Mouse (Mus musculus): ENCODE measurements around the gene Ephb1. TPM values are rescaled to one million over a fixed set of nuclear protein-coding genes. Genes with fewer than 3 reads are reported as not detected.

The Ephb1 gene
- polyA plus RNA-seq, 1 experiment from 2014 or later = 5.1 TPM

- Histone ChIP-seq H3K4me3 (ENCODE audit: low read length) (no peak overlapping the region), H3K27ac (ENCODE audit: low read length) (no peak overlapping the region), H3K4me2 (ENCODE audit: low read depth, low read length) (no peak overlapping the region), H3K36me3 (ENCODE audit: control insufficient read depth, insufficient read depth, low read length) (no peaks in the 10 kb centered on the region), H3K27me3 (replicated peaks; ENCODE audit: control insufficient read depth, insufficient read depth, low read length) (no peaks in the 10 kb centered on the region; the same call in 1 of the 2 replicates), H3K4me1 (ENCODE audit: control insufficient read depth, insufficient read depth, low read length) (peaks cover 4% of the 10 kb centered on the region; the same call in 1 of the 2 replicates), H3K9ac (ENCODE audit: low read depth, low read length) (no peak overlapping the region), H3K9me3 (ENCODE audit: control insufficient read depth, low read length) (no peaks in the 10 kb centered on the region)
- 76% methylated on average over 5 of the region's 5 CpGs for WGBS
- no peak for ATAC-seq
Observed at GRCm38 (mm10) chr9:102270496-102270895, 84.0 kb downstream of the Ephb1 start.

- peaks cover 4% of the 10 kb centered on the region; the same call in 1 of the 2 replicates for H3K4me1 ChIP-seq (ENCODE audit: control insufficient read depth, insufficient read depth, low read length)
- peak overlapping the region; percentile 47 for H3K4me2 ChIP-seq (ENCODE audit: low read depth, low read length)
- H3K4me3 ChIP-seq (ENCODE audit: low read length) = peak overlapping the region; percentile 31
- no peak overlapping the region for H3K27ac ChIP-seq (ENCODE audit: low read length)
- no peaks in the 10 kb centered on the region for H3K9me3 ChIP-seq (ENCODE audit: control insufficient read depth, low read length)
- H3K9ac ChIP-seq (ENCODE audit: low read depth, low read length) = 0 out of 2 replicates have a peak overlapping the region, but pooled peaks have one; percentile 1
- WGBS = 2% methylated on average over 18 of the region's 18 CpGs
- no peaks in the 10 kb centered on the region for H3K36me3 ChIP-seq (ENCODE audit: control insufficient read depth, insufficient read depth, low read length)
- H3K27me3 ChIP-seq (replicated peaks; ENCODE audit: control insufficient read depth, insufficient read depth, low read length) = no peaks in the 10 kb centered on the region; the same call in 1 of the 2 replicates
- 0 out of 2 replicates have a peak, but pooled peaks have one; percentile 52 for ATAC-seq
Observed at GRCm38 (mm10) chr9:102267311-102268027, 87.0 kb downstream of the Ephb1 start.

GRCm38 (mm10) chr9:102263760-102264159 lies 90.7 kb downstream of the Ephb1 start:
- Histone ChIP-seq H3K4me1 (ENCODE audit: control insufficient read depth, insufficient read depth, low read length) (peaks cover 4% of the 10 kb centered on the region; the same call in 1 of the 2 replicates), H3K27me3 (replicated peaks; ENCODE audit: control insufficient read depth, insufficient read depth, low read length) (no peaks in the 10 kb centered on the region), H3K9me3 (ENCODE audit: control insufficient read depth, low read length) (no peaks in the 10 kb centered on the region), H3K4me2 (ENCODE audit: low read depth, low read length) (no peak overlapping the region), H3K36me3 (ENCODE audit: control insufficient read depth, insufficient read depth, low read length) (no peaks in the 10 kb centered on the region), H3K9ac (ENCODE audit: low read depth, low read length) (no peak overlapping the region), H3K27ac (ENCODE audit: low read length) (no peak overlapping the region), H3K4me3 (ENCODE audit: low read length) (no peak overlapping the region)
- ATAC-seq = no peak
- 56% methylated on average over 7 of the region's 7 CpGs for whole genome bisulfite sequencing

- H3K9me3 ChIP-seq (ENCODE audit: control insufficient read depth, low read length) = no peaks in the 10 kb centered on the region
- 19% methylated on average over 4 of the region's 4 CpGs for WGBS
- no peak overlapping the region for H3K4me3 ChIP-seq (ENCODE audit: low read length)
Observed at GRCm38 (mm10) chr9:102262100-102262501, 92.4 kb downstream of the Ephb1 start.

GRCm38 (mm10) chr9:102261511-102261910 lies 93.0 kb downstream of the Ephb1 start:
- Histone ChIP-seq H3K27ac (ENCODE audit: low read length) (no peak overlapping the region), H3K9ac (ENCODE audit: low read depth, low read length) (no peak overlapping the region), H3K9me3 (ENCODE audit: control insufficient read depth, low read length) (no peaks in the 10 kb centered on the region), H3K4me3 (ENCODE audit: low read length) (no peak overlapping the region), H3K27me3 (replicated peaks; ENCODE audit: control insufficient read depth, insufficient read depth, low read length) (no peaks in the 10 kb centered on the region), H3K4me1 (ENCODE audit: control insufficient read depth, insufficient read depth, low read length) (no peaks in the 10 kb centered on the region), H3K36me3 (ENCODE audit: control insufficient read depth, insufficient read depth, low read length) (no peaks in the 10 kb centered on the region), H3K4me2 (ENCODE audit: low read depth, low read length) (no peak overlapping the region)
- no peak for ATAC-seq
- WGBS = 12% methylated on average over 9 of the region's 9 CpGs

More at GRCm38 (mm10) chr9:102262100-102262501, 92.4 kb downstream of the Ephb1 start:
- H3K27ac ChIP-seq (ENCODE audit: low read length) = no peak overlapping the region
- no peak overlapping the region for H3K4me2 ChIP-seq (ENCODE audit: low read depth, low read length)
- no peaks in the 10 kb centered on the region for H3K36me3 ChIP-seq (ENCODE audit: control insufficient read depth, insufficient read depth, low read length)
- no peaks in the 10 kb centered on the region for H3K27me3 ChIP-seq (replicated peaks; ENCODE audit: control insufficient read depth, insufficient read depth, low read length)
- H3K9ac ChIP-seq (ENCODE audit: low read depth, low read length) = no peak overlapping the region
- H3K4me1 ChIP-seq (ENCODE audit: control insufficient read depth, insufficient read depth, low read length) = no peaks in the 10 kb centered on the region
- ATAC-seq = no peak

GRCm38 (mm10) chr9:102256407-102256806 lies 98.1 kb downstream of the Ephb1 start:
- WGBS = 90% methylated on average over 5 of the region's 5 CpGs
- ATAC-seq = no peak
- no peaks in the 10 kb centered on the region for H3K4me1 ChIP-seq (ENCODE audit: control insufficient read depth, insufficient read depth, low read length)

GRCm38 (mm10) chr9:102255803-102256202 lies 98.7 kb downstream of the Ephb1 start:
- no peak overlapping the region for H3K27ac ChIP-seq (ENCODE audit: low read length)
- WGBS = 82% methylated on average over 6 of the region's 6 CpGs
- H3K4me2 ChIP-seq (ENCODE audit: low read depth, low read length) = no peak overlapping the region
- no peak overlapping the region for H3K9ac ChIP-seq (ENCODE audit: low read depth, low read length)
- no peaks in the 10 kb centered on the region for H3K9me3 ChIP-seq (ENCODE audit: control insufficient read depth, low read length)
- H3K4me1 ChIP-seq (ENCODE audit: control insufficient read depth, insufficient read depth, low read length) = no peaks in the 10 kb centered on the region
- no peak overlapping the region for H3K4me3 ChIP-seq (ENCODE audit: low read length)
- H3K27me3 ChIP-seq (replicated peaks; ENCODE audit: control insufficient read depth, insufficient read depth, low read length) = no peaks in the 10 kb centered on the region
- H3K36me3 ChIP-seq (ENCODE audit: control insufficient read depth, insufficient read depth, low read length) = no peaks in the 10 kb centered on the region
- no peak for ATAC-seq

More at GRCm38 (mm10) chr9:102256407-102256806, 98.1 kb downstream of the Ephb1 start:
- Histone ChIP-seq H3K9ac (ENCODE audit: low read depth, low read length) (no peak overlapping the region), H3K4me3 (ENCODE audit: low read length) (no peak overlapping the region), H3K27ac (ENCODE audit: low read length) (no peak overlapping the region), H3K27me3 (replicated peaks; ENCODE audit: control insufficient read depth, insufficient read depth, low read length) (no peaks in the 10 kb centered on the region), H3K9me3 (ENCODE audit: control insufficient read depth, low read length) (no peaks in the 10 kb centered on the region), H3K4me2 (ENCODE audit: low read depth, low read length) (no peak overlapping the region), H3K36me3 (ENCODE audit: control insufficient read depth, insufficient read depth, low read length) (no peaks in the 10 kb centered on the region)

- no peaks in the 10 kb centered on the region for H3K9me3 ChIP-seq (ENCODE audit: control insufficient read depth, low read length)
- no peaks in the 10 kb centered on the region for H3K4me1 ChIP-seq (ENCODE audit: control insufficient read depth, insufficient read depth, low read length)
- no peaks in the 10 kb centered on the region for H3K27me3 ChIP-seq (replicated peaks; ENCODE audit: control insufficient read depth, insufficient read depth, low read length)
- no peak for ATAC-seq
- WGBS = 29% methylated on average over 9 of the region's 9 CpGs
- H3K9ac ChIP-seq (ENCODE audit: low read depth, low read length) = no peak overlapping the region
- no peak overlapping the region for H3K4me2 ChIP-seq (ENCODE audit: low read depth, low read length)
- no peaks in the 10 kb centered on the region for H3K36me3 ChIP-seq (ENCODE audit: control insufficient read depth, insufficient read depth, low read length)
- H3K27ac ChIP-seq (ENCODE audit: low read length) = no peak overlapping the region
- no peak overlapping the region for H3K4me3 ChIP-seq (ENCODE audit: low read length)
Observed at GRCm38 (mm10) chr9:102249124-102249816, 105.2 kb downstream of the Ephb1 start.

GRCm38 (mm10) chr9:102245551-102245950 lies 108.9 kb downstream of the Ephb1 start:
- Histone ChIP-seq H3K36me3 (ENCODE audit: control insufficient read depth, insufficient read depth, low read length) (no peaks in the 10 kb centered on the region), H3K4me2 (ENCODE audit: low read depth, low read length) (no peak overlapping the region), H3K27ac (ENCODE audit: low read length) (no peak overlapping the region), H3K9ac (ENCODE audit: low read depth, low read length) (no peak overlapping the region), H3K4me3 (ENCODE audit: low read length) (no peak overlapping the region), H3K4me1 (ENCODE audit: control insufficient read depth, insufficient read depth, low read length) (no peaks in the 10 kb centered on the region), H3K27me3 (replicated peaks; ENCODE audit: control insufficient read depth, insufficient read depth, low read length) (no peaks in the 10 kb centered on the region), H3K9me3 (ENCODE audit: control insufficient read depth, low read length) (no peaks in the 10 kb centered on the region)
- 74% methylated on average over 7 of the region's 7 CpGs for WGBS
- no peak for ATAC-seq

Measured in intestine, embryonic 16.5 days (tissue).